Mouse (Mus musculus): ENCODE results near the gene Btn2a2. TPM values are rescaled to one million over a fixed set of nuclear protein-coding genes. Genes with fewer than 3 reads are reported as not detected.

The Btn2a2 gene
- polyA plus RNA-seq, 1 experiment, result 0.91 TPM

DNA sequence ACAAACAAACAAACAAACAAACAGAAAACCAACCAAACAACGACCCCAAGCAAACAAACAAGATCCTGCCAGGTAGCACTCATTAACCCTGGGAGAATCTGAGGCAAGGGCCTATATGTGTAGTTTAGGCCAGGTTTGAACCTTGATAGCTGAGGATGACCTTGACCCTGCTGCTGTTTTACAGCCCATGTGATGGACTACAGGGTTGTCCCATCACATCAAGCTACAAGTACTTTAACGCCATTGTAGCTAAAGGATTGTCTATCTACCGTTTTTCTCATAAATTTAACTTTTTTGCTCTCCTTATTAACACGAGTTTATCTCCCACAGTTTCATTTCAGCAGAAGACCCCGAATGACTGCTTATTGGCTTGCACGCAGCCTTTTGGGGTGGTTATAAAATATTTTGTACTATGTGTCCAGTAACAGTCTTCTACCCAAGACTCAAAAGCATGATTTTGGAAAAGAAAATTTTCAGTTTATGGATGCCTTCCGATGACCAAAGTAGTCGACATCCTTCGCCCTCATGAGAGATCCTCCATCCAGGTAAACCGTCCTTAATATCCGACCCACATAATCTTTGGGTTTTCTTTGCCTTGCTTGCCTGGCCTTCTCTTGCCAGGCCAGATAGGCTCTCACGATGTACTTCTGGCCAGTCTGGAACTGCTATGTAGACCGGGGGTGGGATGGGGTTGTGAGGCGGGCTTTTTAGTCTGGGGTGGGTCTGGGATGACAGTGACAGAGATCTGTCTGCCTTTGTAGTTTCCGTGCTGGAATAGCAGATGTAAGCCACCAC is 27.4 kb upstream of the Btn2a2 start:
- H3K9ac ChIP-seq (ENCODE audit: low read depth, poor library complexity, severe bottlenecking), result peak overlapping the region; percentile 44
- peak overlapping the region; percentile 62 for H3K4me3 ChIP-seq (ENCODE audit: low read depth, low read length)
- no peaks in the 10 kb centered on the region for H3K36me3 ChIP-seq (ENCODE audit: control insufficient read depth, insufficient read depth, low read length, poor library complexity, severe bottlenecking)
- no peaks in the 10 kb centered on the region for H3K27me3 ChIP-seq (ENCODE audit: control insufficient read depth, insufficient read depth, low read length, poor library complexity, severe bottlenecking)
- no peaks in the 10 kb centered on the region for H3K9me3 ChIP-seq (replicated peaks; ENCODE audit: control insufficient read depth, insufficient read depth, low read length, poor library complexity, severe bottlenecking)
- H3K27ac ChIP-seq (ENCODE audit: insufficient read depth, low read length), result peak overlapping the region; percentile 65
- TF ChIP-seq POLR2A (IDR thresholded peaks at IDR 0.05; ENCODE audit: insufficient read depth, low read length) (no peak), CTCF (IDR thresholded peaks at IDR 0.05; ENCODE audit: low read depth, low read length) (no peak), EP300 (IDR thresholded peaks at IDR 0.05; ENCODE audit: insufficient read depth, low read depth, low read length) (no peak)
- H3K4me1 ChIP-seq (ENCODE audit: control insufficient read depth, insufficient read depth, low read length), result peaks cover 9% of the 10 kb centered on the region

DNA sequence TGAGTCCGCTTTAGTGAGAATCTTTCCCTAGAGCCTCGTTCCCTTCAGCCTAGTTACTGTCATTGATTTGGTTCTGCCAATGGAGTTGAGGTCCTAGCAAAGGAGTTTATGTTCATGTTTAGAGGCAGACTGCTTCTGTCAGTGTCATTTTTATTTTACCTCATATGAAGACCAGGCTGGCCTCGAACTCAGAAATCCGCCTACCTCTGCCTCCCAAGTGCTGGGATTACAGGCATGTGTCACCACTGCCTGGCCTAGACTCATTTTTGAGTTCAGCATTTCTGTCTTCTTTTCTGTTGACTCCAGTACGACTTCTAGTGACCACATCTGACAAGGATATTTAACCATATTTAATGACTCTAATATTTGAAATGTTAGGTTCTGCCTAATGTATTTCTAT is 26.6 kb upstream of the Btn2a2 start:
- Histone ChIP-seq H3K27me3 (ENCODE audit: control insufficient read depth, insufficient read depth, low read length, poor library complexity, severe bottlenecking) (no peaks in the 10 kb centered on the region), H3K4me3 (ENCODE audit: low read depth, low read length) (no peak overlapping the region), H3K4me1 (ENCODE audit: control insufficient read depth, insufficient read depth, low read length) (peaks cover 12% of the 10 kb centered on the region), H3K9ac (ENCODE audit: low read depth, poor library complexity, severe bottlenecking) (no peak overlapping the region), H3K9me3 (replicated peaks; ENCODE audit: control insufficient read depth, insufficient read depth, low read length, poor library complexity, severe bottlenecking) (no peaks in the 10 kb centered on the region), H3K27ac (ENCODE audit: insufficient read depth, low read length) (peak overlapping the region; percentile 65; the same call in 1 of the 2 replicates), H3K36me3 (ENCODE audit: control insufficient read depth, insufficient read depth, low read length, poor library complexity, severe bottlenecking) (no peaks in the 10 kb centered on the region)
- TF ChIP-seq CTCF (IDR thresholded peaks at IDR 0.05; ENCODE audit: low read depth, low read length) (no peak), POLR2A (IDR thresholded peaks at IDR 0.05; ENCODE audit: insufficient read depth, low read length) (no peak), EP300 (IDR thresholded peaks at IDR 0.05; ENCODE audit: insufficient read depth, low read depth, low read length) (no peak)

DNA sequence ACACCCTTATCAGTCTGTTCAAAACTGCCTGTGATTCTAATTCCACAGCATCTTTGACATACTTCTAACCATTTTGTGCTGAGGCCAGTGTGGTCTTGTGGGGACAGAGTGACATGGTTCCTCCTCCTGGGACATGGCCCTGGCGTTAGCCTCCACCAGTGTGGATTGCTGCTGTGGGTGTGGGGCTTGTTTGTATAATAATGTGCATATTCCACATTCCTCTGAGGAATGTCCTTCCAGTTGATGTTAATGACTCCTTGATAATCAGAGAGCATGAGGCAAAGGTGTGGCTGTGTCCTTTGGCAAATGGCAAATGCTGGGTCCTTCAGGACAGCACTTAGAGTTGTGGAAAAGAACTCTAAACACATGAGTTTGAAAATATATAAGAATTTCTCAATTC is 24.9 kb upstream of the Btn2a2 start:
- peaks cover 12% of the 10 kb centered on the region for H3K4me1 ChIP-seq (ENCODE audit: control insufficient read depth, insufficient read depth, low read length)
- H3K27me3 ChIP-seq (ENCODE audit: control insufficient read depth, insufficient read depth, low read length, poor library complexity, severe bottlenecking), result no peaks in the 10 kb centered on the region
- TF ChIP-seq CTCF (IDR thresholded peaks at IDR 0.05; ENCODE audit: low read depth, low read length) (no peak), POLR2A (IDR thresholded peaks at IDR 0.05; ENCODE audit: insufficient read depth, low read length) (no peak), EP300 (IDR thresholded peaks at IDR 0.05; ENCODE audit: insufficient read depth, low read depth, low read length) (no peak)
- H3K27ac ChIP-seq (ENCODE audit: insufficient read depth, low read length), result peak overlapping the region; percentile 41; the same call in 1 of the 2 replicates
- no peak overlapping the region for H3K9ac ChIP-seq (ENCODE audit: low read depth, poor library complexity, severe bottlenecking)
- H3K9me3 ChIP-seq (replicated peaks; ENCODE audit: control insufficient read depth, insufficient read depth, low read length, poor library complexity, severe bottlenecking), result no peaks in the 10 kb centered on the region
- no peaks in the 10 kb centered on the region for H3K36me3 ChIP-seq (ENCODE audit: control insufficient read depth, insufficient read depth, low read length, poor library complexity, severe bottlenecking)
- H3K4me3 ChIP-seq (ENCODE audit: low read depth, low read length), result no peak overlapping the region

- Histone ChIP-seq H3K36me3 (ENCODE audit: control insufficient read depth, insufficient read depth, low read length, poor library complexity, severe bottlenecking) (no peaks in the 10 kb centered on the region), H3K4me1 (ENCODE audit: control insufficient read depth, insufficient read depth, low read length) (peaks cover 14% of the 10 kb centered on the region), H3K9me3 (replicated peaks; ENCODE audit: control insufficient read depth, insufficient read depth, low read length, poor library complexity, severe bottlenecking) (no peaks in the 10 kb centered on the region), H3K4me3 (ENCODE audit: low read depth, low read length) (no peak overlapping the region), H3K27me3 (ENCODE audit: control insufficient read depth, insufficient read depth, low read length, poor library complexity, severe bottlenecking) (no peaks in the 10 kb centered on the region), H3K9ac (ENCODE audit: low read depth, poor library complexity, severe bottlenecking) (no peak overlapping the region), H3K27ac (ENCODE audit: insufficient read depth, low read length) (no peak overlapping the region; the same call in 1 of the 2 replicates)
- TF ChIP-seq CTCF (IDR thresholded peaks at IDR 0.05; ENCODE audit: low read depth, low read length) (no peak), EP300 (IDR thresholded peaks at IDR 0.05; ENCODE audit: insufficient read depth, low read depth, low read length) (no peak), POLR2A (IDR thresholded peaks at IDR 0.05; ENCODE audit: insufficient read depth, low read length) (no peak)
Observed at GRCm38 (mm10) chr13:23510127-23510526, 21.5 kb upstream of the Btn2a2 start.

GRCm38 (mm10) chr13:23506819-23507515 is 18.3 kb upstream of the Btn2a2 start:
- Histone ChIP-seq H3K4me1 (ENCODE audit: control insufficient read depth, insufficient read depth, low read length) (peaks cover 9% of the 10 kb centered on the region), H3K4me3 (ENCODE audit: low read depth, low read length) (peak overlapping the region; percentile 79)

GRCm38 (mm10) chr13:23506351-23506750 is 17.7 kb upstream of the Btn2a2 start:
- peak overlapping the region; percentile 48; the same call in 1 of the 2 replicates for H3K27ac ChIP-seq (ENCODE audit: insufficient read depth, low read length)
- H3K4me1 ChIP-seq (ENCODE audit: control insufficient read depth, insufficient read depth, low read length), result peaks cover 8% of the 10 kb centered on the region
- TF ChIP-seq POLR2A (IDR thresholded peaks at IDR 0.05; ENCODE audit: insufficient read depth, low read length), result no peak
- TF ChIP-seq CTCF (IDR thresholded peaks at IDR 0.05; ENCODE audit: low read depth, low read length), result no peak
- TF ChIP-seq EP300 (IDR thresholded peaks at IDR 0.05; ENCODE audit: insufficient read depth, low read depth, low read length), result no peak
- no peaks in the 10 kb centered on the region for H3K9me3 ChIP-seq (replicated peaks; ENCODE audit: control insufficient read depth, insufficient read depth, low read length, poor library complexity, severe bottlenecking)
- H3K4me3 ChIP-seq (ENCODE audit: low read depth, low read length), result peak overlapping the region; percentile 79
- no peaks in the 10 kb centered on the region for H3K27me3 ChIP-seq (ENCODE audit: control insufficient read depth, insufficient read depth, low read length, poor library complexity, severe bottlenecking)
- no peaks in the 10 kb centered on the region for H3K36me3 ChIP-seq (ENCODE audit: control insufficient read depth, insufficient read depth, low read length, poor library complexity, severe bottlenecking)
- H3K9ac ChIP-seq (ENCODE audit: low read depth, poor library complexity, severe bottlenecking), result peak overlapping the region; percentile 71

More at GRCm38 (mm10) chr13:23506819-23507515, 18.3 kb upstream of the Btn2a2 start:
- Histone ChIP-seq H3K27me3 (ENCODE audit: control insufficient read depth, insufficient read depth, low read length, poor library complexity, severe bottlenecking) (no peaks in the 10 kb centered on the region), H3K27ac (ENCODE audit: insufficient read depth, low read length) (peak overlapping the region; percentile 54), H3K9me3 (replicated peaks; ENCODE audit: control insufficient read depth, insufficient read depth, low read length, poor library complexity, severe bottlenecking) (no peaks in the 10 kb centered on the region), H3K9ac (ENCODE audit: low read depth, poor library complexity, severe bottlenecking) (peak overlapping the region; percentile 55), H3K36me3 (ENCODE audit: control insufficient read depth, insufficient read depth, low read length, poor library complexity, severe bottlenecking) (no peaks in the 10 kb centered on the region)
- TF ChIP-seq CTCF (IDR thresholded peaks at IDR 0.05; ENCODE audit: low read depth, low read length) (no peak), POLR2A (IDR thresholded peaks at IDR 0.05; ENCODE audit: insufficient read depth, low read length) (no peak)

Data from ES-Bruce4 (cell line).